Mouse (Mus musculus) forebrain, embryonic 16.5 days (tissue): ENCODE results near the gene Med12l. TPM values are rescaled to one million over a fixed set of nuclear protein-coding genes. Genes with fewer than 3 reads are reported as not detected.

Experiments
- ATAC-seq: fragments of 200-750 bp; cut with Nextera tagmentation; 2 replicates; pipeline ENCODE4 v1.8.0; 2017; ENCODE audit warnings: mild to moderate bottlenecking, moderate library complexity
- H3K27ac ChIP-seq: fragments of 300-500 bp; sonication (generic); 2 replicates; pipeline ENCODE4 v1.5.1; 2014; ENCODE audit warnings: low read length, control low read depth
- H3K27me3 ChIP-seq: fragments of 300-500 bp; sonication (generic); replicated peaks from 2 replicates; pipeline ENCODE4 v1.6.1; 2014; ENCODE audit warnings: low read length; ENCODE audit not compliant: control insufficient read depth, insufficient read depth
- H3K36me3 ChIP-seq: fragments of 300-500 bp; sonication (generic); 2 replicates; pipeline ENCODE4 v1.6.1; 2014; ENCODE audit not compliant: control insufficient read depth, insufficient read depth
- H3K4me1 ChIP-seq: fragments of 300-500 bp; sonication (generic); replicated peaks from 2 replicates; pipeline ENCODE4 v1.6.1; 2014; ENCODE audit warnings: low read length; ENCODE audit not compliant: control insufficient read depth, insufficient read depth
- H3K4me2 ChIP-seq: fragments of 300-500 bp; sonication (generic); 2 replicates; pipeline ENCODE4 v1.6.1; 2014; ENCODE audit warnings: mild to moderate bottlenecking, low read length, control low read depth
- H3K4me3 ChIP-seq: fragments of 300-500 bp; sonication (generic); replicated peaks from 2 replicates; pipeline ENCODE4 v1.5.1; 2014; ENCODE audit warnings: mild to moderate bottlenecking, low read length, control low read depth
- H3K9ac ChIP-seq: fragments of 300-500 bp; sonication (generic); replicated peaks from 2 replicates; pipeline ENCODE4 v1.6.1; 2014; ENCODE audit warnings: low read depth, low read length, control low read depth
- H3K9me3 ChIP-seq: fragments of 300-500 bp; sonication (generic); 2 replicates; pipeline ENCODE4 v1.6.1; 2016; ENCODE audit warnings: low read length; ENCODE audit not compliant: control insufficient read depth
- WGBS: fragments of 180-500 bp; shearing (Covaris S2); extraction: QIAGEN DNeasy Blood & Tissue Kit; methylation state at CpG from one replicate; pipeline ENCODE4 v1.1.7; 2014; 5-methylcytosine and 5-hydroxymethylcytosine counted together
- polyA plus RNA-seq: library from polyadenylated mRNA; unstranded; fragments of >200 nt; fragmentation: Nextera tagmentation; extraction: Ambion mirVana; gene quantifications from 2 replicates; pipeline ENCODE4 v1.2.1, GENCODE M21; 2015

Med12l gene
- 3.3 and 4.3 TPM in 2 replicates for polyA plus RNA-seq

GRCm38 (mm10) chr3:59005271-59005995 is at the start of gene Med12l:
Gene Med12l, plus strand, starts transcription at chr3:59005825.
- Histone ChIP-seq H3K9ac (peak within 1 kb of the TSS; percentile 73), H3K4me1 (peaks cover 11% of the 10 kb centered on the region), H3K27ac (peak within 1 kb of the TSS; percentile 95), H3K4me3 (peak within 1 kb of the TSS; percentile 75), H3K9me3 (no peaks in the 10 kb centered on the region), H3K4me2 (peak within 1 kb of the TSS; percentile 88), H3K27me3 (no peaks in the 10 kb centered on the region), H3K36me3 (no peaks in the 10 kb centered on the region)
- ATAC-seq, result peak; percentile 72
- WGBS, result under 1% methylated on average over 66 of the region's 69 CpGs

DNA sequence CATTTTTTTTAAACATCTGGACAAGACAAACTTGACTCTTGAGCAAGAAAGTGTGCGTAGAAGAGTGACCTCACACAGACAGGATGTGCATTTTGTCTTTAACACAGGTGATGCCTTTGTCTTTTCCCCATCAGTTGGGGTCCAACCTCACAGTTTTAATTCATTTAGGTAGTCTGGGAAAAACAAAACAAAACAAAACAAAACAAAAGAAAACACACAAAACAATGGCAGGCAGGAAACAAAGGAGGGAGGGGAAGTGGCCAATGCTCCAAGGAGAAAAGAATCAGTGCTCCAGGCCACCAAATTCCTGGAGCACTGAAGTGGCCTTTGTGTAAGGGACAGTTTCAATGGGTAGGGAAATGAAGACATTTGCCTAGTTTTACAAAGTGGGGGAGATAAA is 44.5 kb upstream of the Med12l start:
- Histone ChIP-seq H3K4me1 (no peaks in the 10 kb centered on the region), H3K27me3 (no peaks in the 10 kb centered on the region), H3K9ac (no peak overlapping the region), H3K4me2 (no peak overlapping the region), H3K36me3 (no peaks in the 10 kb centered on the region), H3K4me3 (no peak overlapping the region), H3K27ac (no peak overlapping the region), H3K9me3 (no peaks in the 10 kb centered on the region)
- ATAC-seq, result no peak
- 93% methylated on average over 1 of the region's 1 CpGs for WGBS

- Histone ChIP-seq H3K4me2 (no peak overlapping the region), H3K9ac (no peak overlapping the region), H3K4me3 (no peak overlapping the region), H3K27ac (no peak overlapping the region), H3K4me1 (no peaks in the 10 kb centered on the region), H3K36me3 (no peaks in the 10 kb centered on the region), H3K9me3 (no peaks in the 10 kb centered on the region), H3K27me3 (no peaks in the 10 kb centered on the region)
- WGBS, result 91% methylated on average over 1 of the region's 1 CpGs
- ATAC-seq, result no peak
These were observed 28.2 kb upstream of the Med12l start for GRCm38 (mm10) chr3:58977413-58977812.

- no peak overlapping the region for H3K4me2 ChIP-seq
- H3K4me3 ChIP-seq, result no peak overlapping the region
- H3K27me3 ChIP-seq, result no peaks in the 10 kb centered on the region
- H3K36me3 ChIP-seq, result no peaks in the 10 kb centered on the region
- H3K9ac ChIP-seq, result no peak overlapping the region
- no peak overlapping the region for H3K27ac ChIP-seq
- H3K9me3 ChIP-seq, result no peaks in the 10 kb centered on the region
- no peak for ATAC-seq
- H3K4me1 ChIP-seq, result peaks cover 2% of the 10 kb centered on the region; the same call in 1 of the 2 replicates
- 95% methylated on average over 7 of the region's 7 CpGs for WGBS
These were observed 27.6 kb upstream of the Med12l start for GRCm38 (mm10) chr3:58977906-58978622.

DNA sequence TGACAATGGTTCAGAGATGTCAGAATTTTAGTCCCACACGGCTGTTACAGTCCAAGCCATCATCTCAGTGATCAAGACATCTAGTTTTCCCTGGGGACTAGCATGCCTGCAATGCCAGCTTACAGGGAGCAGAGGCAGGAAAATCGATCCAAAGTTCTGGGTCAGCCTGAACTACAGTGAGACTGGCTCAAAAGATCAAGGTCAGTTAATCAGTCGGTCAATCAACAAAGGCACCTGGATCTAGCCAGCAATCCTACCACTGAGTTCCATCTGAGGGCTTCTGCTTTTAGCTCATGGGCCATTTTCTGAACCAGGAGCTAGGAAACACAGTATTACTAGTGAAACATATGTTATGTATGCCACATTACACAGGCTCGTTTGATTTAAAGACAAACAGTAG is 25.0 kb upstream of the Med12l start:
- no peak overlapping the region for H3K9ac ChIP-seq
- no peak overlapping the region for H3K4me2 ChIP-seq
- H3K4me1 ChIP-seq, result peaks cover 4% of the 10 kb centered on the region; the same call in 1 of the 2 replicates
- no peaks in the 10 kb centered on the region for H3K27me3 ChIP-seq
- no peak overlapping the region for H3K27ac ChIP-seq
- no peak overlapping the region for H3K4me3 ChIP-seq
- no peaks in the 10 kb centered on the region for H3K36me3 ChIP-seq
- no peak for ATAC-seq
- no peaks in the 10 kb centered on the region for H3K9me3 ChIP-seq
- WGBS, result 68% methylated on average over 4 of the region's 4 CpGs

DNA sequence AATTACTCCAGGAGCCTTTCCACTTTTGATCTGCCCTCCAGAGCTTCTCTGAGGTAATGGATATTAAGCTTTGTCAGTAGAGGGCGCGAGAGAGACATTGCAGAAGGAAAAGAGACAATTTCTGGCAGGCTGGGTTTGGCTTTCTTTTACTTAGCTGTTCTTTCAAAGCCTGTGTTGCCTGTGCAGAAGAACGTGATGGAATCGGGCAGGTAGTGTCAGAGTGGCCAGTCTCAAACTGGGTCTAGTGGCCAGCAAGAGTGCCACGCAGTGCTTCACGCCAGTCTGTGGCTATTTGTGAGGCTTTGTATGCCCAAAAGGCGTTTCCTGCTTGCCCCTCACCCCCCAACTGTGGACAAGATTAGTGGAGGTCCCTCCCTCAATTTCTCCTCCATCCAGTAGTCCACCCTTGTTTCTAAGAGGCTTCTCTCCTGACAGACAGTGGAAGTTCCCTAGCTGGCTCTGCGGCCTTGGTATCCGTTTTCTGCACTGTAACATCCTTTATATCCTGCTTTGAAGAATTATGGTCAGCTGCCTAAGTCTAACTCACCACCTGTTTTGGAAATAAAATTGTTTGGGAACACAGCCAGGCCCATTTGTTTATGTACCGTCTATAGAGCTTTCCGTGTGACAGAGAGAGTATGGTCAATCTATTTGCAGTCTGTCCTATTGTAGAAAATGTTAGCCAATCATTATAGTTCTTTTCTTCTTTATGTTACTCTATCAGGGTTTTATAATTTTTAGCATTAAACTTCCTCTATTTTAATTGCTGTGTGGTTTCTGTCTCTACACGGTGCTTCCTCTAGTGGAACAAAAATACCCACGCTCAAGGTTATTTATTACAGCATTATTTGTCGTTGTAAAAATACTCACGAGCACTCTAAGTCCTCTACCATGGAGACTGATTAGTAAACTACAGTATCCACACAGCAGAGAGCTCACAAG is 22.5 kb upstream of the Med12l start:
- no peak overlapping the region for H3K4me3 ChIP-seq
- H3K4me1 ChIP-seq, result peaks cover 4% of the 10 kb centered on the region; the same call in 1 of the 2 replicates
- no peaks in the 10 kb centered on the region for H3K9me3 ChIP-seq
- H3K36me3 ChIP-seq, result no peaks in the 10 kb centered on the region
- peak overlapping the region; percentile 48 for H3K4me2 ChIP-seq
- no peak overlapping the region for H3K27ac ChIP-seq
- H3K27me3 ChIP-seq, result no peaks in the 10 kb centered on the region
- ATAC-seq, result peak; percentile 81
- 0 out of 2 replicates have a peak overlapping the region, but pooled peaks have one; percentile 24 for H3K9ac ChIP-seq
- 47% methylated on average over 15 of the region's 15 CpGs for WGBS

- Histone ChIP-seq H3K36me3 (no peaks in the 10 kb centered on the region), H3K9ac (no peak overlapping the region), H3K4me1 (peaks cover 4% of the 10 kb centered on the region; the same call in 1 of the 2 replicates), H3K27ac (no peak overlapping the region), H3K9me3 (no peaks in the 10 kb centered on the region), H3K4me2 (no peak overlapping the region), H3K4me3 (no peak overlapping the region), H3K27me3 (no peaks in the 10 kb centered on the region)
- WGBS, result 86% methylated on average over 15 of the region's 15 CpGs
- no peak for ATAC-seq
These were observed 21.6 kb upstream of the Med12l start for GRCm38 (mm10) chr3:58983838-58984598.

GRCm38 (mm10) chr3:58985816-58986215 is 19.8 kb upstream of the Med12l start:
- Histone ChIP-seq H3K9me3 (no peaks in the 10 kb centered on the region), H3K27ac (no peak overlapping the region), H3K9ac (no peak overlapping the region), H3K4me2 (no peak overlapping the region), H3K4me1 (peaks cover 4% of the 10 kb centered on the region; the same call in 1 of the 2 replicates), H3K27me3 (no peaks in the 10 kb centered on the region), H3K4me3 (no peak overlapping the region), H3K36me3 (no peaks in the 10 kb centered on the region)
- 52% methylated on average over 4 of the region's 4 CpGs for WGBS
- no peak for ATAC-seq
